Mouse (Mus musculus): ENCODE measurements around the gene Glra1. TPM values are rescaled to one million over a fixed set of nuclear protein-coding genes. Genes with fewer than 3 reads are reported as not detected.
"Not testable (repeated sequence)": the region's sequence is repeated elsewhere in the genome, so short reads cannot be mapped to it uniquely, and the experiment has no call there.

Glra1 gene
- total RNA-seq (2021) (not detected), polyA plus RNA-seq (2012; rRNA removed) (not detected in 2 replicates)
- long read RNA-seq, result 0 reads

GRCm38 (mm10) chr11:55607808-55608523, at the start of gene Glra1:
Gene Glra1, minus strand, starts transcription at chr11:55608198.
- Histone ChIP-seq H3K79me2 (replicated peaks; ENCODE audit: control insufficient read depth, insufficient read depth, low read length) (no peaks in the 10 kb centered on the region), H3K9ac (ENCODE audit: low read depth, low read length) (no peak within 1 kb of the TSS), H3K36me3 (ENCODE audit: control insufficient read depth, insufficient read depth, low read length) (no peaks in the 10 kb centered on the region), H3K4me1 (ENCODE audit: control insufficient read depth, insufficient read depth, low read length) (no peaks in the 10 kb centered on the region), H3K27ac (no peak within 1 kb of the TSS), H3K27me3 (ENCODE audit: control insufficient read depth, insufficient read depth, low read length) (peaks cover 2% of the 10 kb centered on the region; the same call in 1 of the 2 replicates), H3K4me3 (no peak within 1 kb of the TSS)
- 0 out of 2 replicates have a peak, but pooled peaks have one; percentile 47 for TF ChIP-seq EP300 (IDR thresholded peaks at IDR 0.05; ENCODE audit: insufficient read depth, low read depth, low read length)
- no peak for TF ChIP-seq POLR2A (IDR thresholded peaks at IDR 0.05; ENCODE audit: insufficient read depth, low read depth, low read length)
- no peak for TF ChIP-seq CTCF (IDR thresholded peaks at IDR 0.05)
- WGBS, result 2% methylated on average over 36 of the region's 36 CpGs
- intact Hi-C loops (cut with DNase I), result no loop called here
- peak; percentile 43 to 83 for DNase-seq

GRCm38 (mm10) chr11:55636961-55637360, 29.0 kb upstream of the Glra1 start:
- intact Hi-C loops (cut with DNase I), result no loop called here
- no peak for TF ChIP-seq POLR2A (IDR thresholded peaks at IDR 0.05; ENCODE audit: insufficient read depth, low read depth, low read length)
- TF ChIP-seq EP300 (IDR thresholded peaks at IDR 0.05; ENCODE audit: insufficient read depth, low read depth, low read length), result no peak
- TF ChIP-seq CTCF (IDR thresholded peaks at IDR 0.05), result no peak
- 50% methylated on average over 4 of the region's 4 CpGs for WGBS
- H3K9ac ChIP-seq (ENCODE audit: low read depth, low read length), result no peak overlapping the region
- no peaks in the 10 kb centered on the region for H3K79me2 ChIP-seq (replicated peaks; ENCODE audit: control insufficient read depth, insufficient read depth, low read length)
- no peaks in the 10 kb centered on the region for H3K36me3 ChIP-seq (ENCODE audit: control insufficient read depth, insufficient read depth, low read length)
- no peak overlapping the region for H3K27ac ChIP-seq
- no peak overlapping the region for H3K4me3 ChIP-seq
- no peaks in the 10 kb centered on the region for H3K27me3 ChIP-seq (ENCODE audit: control insufficient read depth, insufficient read depth, low read length)
- no peaks in the 10 kb centered on the region for H3K4me1 ChIP-seq (ENCODE audit: control insufficient read depth, insufficient read depth, low read length)
- DNase-seq, result no peak

- Histone ChIP-seq H3K36me3 (ENCODE audit: control insufficient read depth, insufficient read depth, low read length) (no peaks in the 10 kb centered on the region), H3K27me3 (ENCODE audit: control insufficient read depth, insufficient read depth, low read length) (no peaks in the 10 kb centered on the region), H3K79me2 (replicated peaks; ENCODE audit: control insufficient read depth, insufficient read depth, low read length) (no peaks in the 10 kb centered on the region), H3K4me3 (no peak overlapping the region), H3K9ac (ENCODE audit: low read depth, low read length) (no peak overlapping the region), H3K27ac (no peak overlapping the region), H3K4me1 (ENCODE audit: control insufficient read depth, insufficient read depth, low read length) (no peaks in the 10 kb centered on the region)
- DNase-seq, result no peak
- intact Hi-C loops (cut with DNase I), result no loop called here
- TF ChIP-seq EP300 (IDR thresholded peaks at IDR 0.05; ENCODE audit: insufficient read depth, low read depth, low read length) (no peak), POLR2A (IDR thresholded peaks at IDR 0.05; ENCODE audit: insufficient read depth, low read depth, low read length) (no peak), CTCF (IDR thresholded peaks at IDR 0.05) (no peak)
These were observed 25.9 kb upstream of the Glra1 start for GRCm38 (mm10) chr11:55633901-55634300.

- 56% methylated on average over 8 of the region's 8 CpGs for WGBS
These were observed 6.6 kb upstream of the Glra1 start for GRCm38 (mm10) chr11:55614631-55615030.

GRCm38 (mm10) chr11:55608524-55608920, 524 bp upstream of the Glra1 start:
- 3% methylated on average over 12 of the region's 12 CpGs for WGBS
- intact Hi-C loops (cut with DNase I), result no loop called here
- no peaks in the 10 kb centered on the region for H3K79me2 ChIP-seq (replicated peaks; ENCODE audit: control insufficient read depth, insufficient read depth, low read length)

More at GRCm38 (mm10) chr11:55614631-55615030, 6.6 kb upstream of the Glra1 start:
- H3K4me3 ChIP-seq; H3K36me3 ChIP-seq (ENCODE audit: control insufficient read depth, insufficient read depth, low read length); H3K27me3 ChIP-seq (ENCODE audit: control insufficient read depth, insufficient read depth, low read length); intact Hi-C loops (cut with DNase I); H3K79me2 ChIP-seq (replicated peaks; ENCODE audit: control insufficient read depth, insufficient read depth, low read length); H3K27ac ChIP-seq; H3K9ac ChIP-seq (ENCODE audit: low read depth, low read length); H3K4me1 ChIP-seq (ENCODE audit: control insufficient read depth, insufficient read depth, low read length): not testable (repeated sequence)
- DNase-seq, result peak in 1 of 2 experiments; percentile 3

GRCm38 (mm10) chr11:55607066-55607807, 761 bp downstream of the Glra1 start:
- WGBS, result 7% methylated on average over 26 of the region's 26 CpGs
- intact Hi-C loops (cut with DNase I), result no loop called here
- H3K27me3 ChIP-seq (ENCODE audit: control insufficient read depth, insufficient read depth, low read length), result peaks cover 2% of the 10 kb centered on the region; the same call in 1 of the 2 replicates

More at GRCm38 (mm10) chr11:55608524-55608920, 524 bp upstream of the Glra1 start:
- H3K9ac ChIP-seq (ENCODE audit: low read depth, low read length), result no peak overlapping the region
- no peaks in the 10 kb centered on the region for H3K4me1 ChIP-seq (ENCODE audit: control insufficient read depth, insufficient read depth, low read length)
- H3K4me3 ChIP-seq, result no peak overlapping the region
- no peak for DNase-seq
- no peak for TF ChIP-seq CTCF (IDR thresholded peaks at IDR 0.05)
- no peak for TF ChIP-seq EP300 (IDR thresholded peaks at IDR 0.05; ENCODE audit: insufficient read depth, low read depth, low read length)
- no peak for TF ChIP-seq POLR2A (IDR thresholded peaks at IDR 0.05; ENCODE audit: insufficient read depth, low read depth, low read length)
- H3K27ac ChIP-seq, result no peak overlapping the region
- H3K36me3 ChIP-seq (ENCODE audit: control insufficient read depth, insufficient read depth, low read length), result no peaks in the 10 kb centered on the region
- peaks cover 2% of the 10 kb centered on the region; the same call in 1 of the 2 replicates for H3K27me3 ChIP-seq (ENCODE audit: control insufficient read depth, insufficient read depth, low read length)

More at GRCm38 (mm10) chr11:55607066-55607807, 761 bp downstream of the Glra1 start:
- Histone ChIP-seq H3K79me2 (replicated peaks; ENCODE audit: control insufficient read depth, insufficient read depth, low read length) (no peaks in the 10 kb centered on the region), H3K9ac (ENCODE audit: low read depth, low read length) (no peak overlapping the region), H3K4me3 (no peak overlapping the region), H3K36me3 (ENCODE audit: control insufficient read depth, insufficient read depth, low read length) (no peaks in the 10 kb centered on the region), H3K4me1 (ENCODE audit: control insufficient read depth, insufficient read depth, low read length) (no peaks in the 10 kb centered on the region), H3K27ac (no peak overlapping the region)
- TF ChIP-seq POLR2A (IDR thresholded peaks at IDR 0.05; ENCODE audit: insufficient read depth, low read depth, low read length) (no peak), EP300 (IDR thresholded peaks at IDR 0.05; ENCODE audit: insufficient read depth, low read depth, low read length) (no peak), CTCF (IDR thresholded peaks at IDR 0.05) (no peak)
- no peak for DNase-seq
